Mouse (Mus musculus) embryonic facial prominence, embryonic 12.5 days (tissue): ENCODE results near the gene Pcif1. TPM values are rescaled to one million over a fixed set of nuclear protein-coding genes. Genes with fewer than 3 reads are reported as not detected.

Experiments used
- ATAC-seq: fragments of 200-750 bp; cut with Nextera tagmentation; 2 replicates; pipeline ENCODE4 v1.8.0; 2017; ENCODE audit not compliant: insufficient number of reproducible peaks, insufficient read depth, low FRiP score, low TSS enrichment
- H3K27ac ChIP-seq: fragments of 300-500 bp; sonication (generic); 2 replicates; pipeline ENCODE4 v1.5.1; 2016; ENCODE audit warnings: mild to moderate bottlenecking
- H3K27me3 ChIP-seq: fragments of 300-500 bp; sonication (generic); 2 replicates; pipeline ENCODE4 v1.6.1; 2016; ENCODE audit warnings: mild to moderate bottlenecking, moderate library complexity
- H3K36me3 ChIP-seq: fragments of 300-500 bp; sonication (generic); 2 replicates; pipeline ENCODE4 v1.6.1; 2016; ENCODE audit warnings: mild to moderate bottlenecking
- H3K4me1 ChIP-seq: fragments of 300-500 bp; sonication (generic); 2 replicates; pipeline ENCODE4 v1.6.1; 2016
- H3K4me2 ChIP-seq: fragments of 300-500 bp; sonication (generic); replicated peaks from 2 replicates; pipeline ENCODE4 v1.6.1; 2016; ENCODE audit warnings: mild to moderate bottlenecking, moderate library complexity
- H3K4me3 ChIP-seq: fragments of 300-500 bp; sonication (generic); 2 replicates; pipeline ENCODE4 v1.5.1; 2016; ENCODE audit warnings: mild to moderate bottlenecking
- H3K9ac ChIP-seq: fragments of 300-500 bp; sonication (generic); 2 replicates; pipeline ENCODE4 v1.6.1; 2016; ENCODE audit warnings: mild to moderate bottlenecking, moderate library complexity
- H3K9me3 ChIP-seq: fragments of 300-500 bp; sonication (generic); 2 replicates; pipeline ENCODE4 v1.6.1; 2016; ENCODE audit warnings: mild to moderate bottlenecking, moderate library complexity
- WGBS: fragments of 180-500 bp; shearing (Covaris S2); methylation state at CpG from one replicate; pipeline ENCODE4 v1.1.7; 2016; 5-methylcytosine and 5-hydroxymethylcytosine counted together
- polyA plus RNA-seq: library from polyadenylated mRNA; unstranded; fragments of >200 nt; fragmentation: Nextera tagmentation; extraction: Ambion mirVana; gene quantifications from 2 replicates; pipeline ENCODE4 v1.2.1, GENCODE M21; 2016

Pcif1 gene
- polyA plus RNA-seq, 1 experiment from 2014 or later: 83.0 TPM

GRCm38 (mm10) chr2:164886617-164887016 lies 7.5 kb downstream of the Pcif1 start:
- no peak overlapping the region for H3K4me3 ChIP-seq

GRCm38 (mm10) chr2:164888996-164889395 lies 9.9 kb downstream of the Pcif1 start:
- peaks cover 99% of the 10 kb centered on the region for H3K36me3 ChIP-seq
- H3K4me3 ChIP-seq: no peak overlapping the region
- H3K27ac ChIP-seq: no peak overlapping the region
- ATAC-seq: no peak
- H3K4me1 ChIP-seq: no peaks in the 10 kb centered on the region
- WGBS: 87% methylated on average over 12 of the region's 12 CpGs
- H3K9ac ChIP-seq: no peak overlapping the region
- H3K9me3 ChIP-seq: no peaks in the 10 kb centered on the region
- no peaks in the 10 kb centered on the region for H3K27me3 ChIP-seq
- H3K4me2 ChIP-seq: no peak overlapping the region

More at GRCm38 (mm10) chr2:164886617-164887016, 7.5 kb downstream of the Pcif1 start:
- Histone ChIP-seq H3K27ac (no peak overlapping the region), H3K9ac (no peak overlapping the region), H3K36me3 (peaks cover 89% of the 10 kb centered on the region), H3K27me3 (no peaks in the 10 kb centered on the region), H3K9me3 (no peaks in the 10 kb centered on the region), H3K4me2 (no peak overlapping the region), H3K4me1 (peaks cover 3% of the 10 kb centered on the region; the same call in 1 of the 2 replicates)
- no peak for ATAC-seq
- 93% methylated on average over 10 of the region's 10 CpGs for WGBS

GRCm38 (mm10) chr2:164889960-164890359 lies 10.9 kb downstream of the Pcif1 start:
- no peaks in the 10 kb centered on the region for H3K9me3 ChIP-seq

GRCm38 (mm10) chr2:164890411-164891049 lies 11.4 kb downstream of the Pcif1 start:
- Histone ChIP-seq H3K9ac (no peak overlapping the region), H3K9me3 (no peaks in the 10 kb centered on the region), H3K27me3 (no peaks in the 10 kb centered on the region), H3K27ac (no peak overlapping the region), H3K36me3 (peaks cover 100% of the 10 kb centered on the region), H3K4me2 (no peak overlapping the region), H3K4me1 (no peaks in the 10 kb centered on the region), H3K4me3 (no peak overlapping the region)
- no peak for ATAC-seq
- WGBS: 91% methylated on average over 24 of the region's 24 CpGs

More at GRCm38 (mm10) chr2:164889960-164890359, 10.9 kb downstream of the Pcif1 start:
- Histone ChIP-seq H3K4me1 (no peaks in the 10 kb centered on the region), H3K36me3 (peaks cover 100% of the 10 kb centered on the region), H3K4me2 (no peak overlapping the region), H3K4me3 (no peak overlapping the region), H3K9ac (no peak overlapping the region), H3K27me3 (no peaks in the 10 kb centered on the region), H3K27ac (no peak overlapping the region)
- ATAC-seq: no peak
- 78% methylated on average over 2 of the region's 2 CpGs for WGBS

- no peaks in the 10 kb centered on the region for H3K4me1 ChIP-seq
- no peak for ATAC-seq
- H3K27me3 ChIP-seq: no peaks in the 10 kb centered on the region
- H3K9me3 ChIP-seq: no peaks in the 10 kb centered on the region
- no peak overlapping the region for H3K27ac ChIP-seq
- 81% methylated on average over 13 of the region's 13 CpGs for WGBS
- no peak overlapping the region for H3K4me2 ChIP-seq
- peaks cover 100% of the 10 kb centered on the region for H3K36me3 ChIP-seq
- H3K4me3 ChIP-seq: no peak overlapping the region
- H3K9ac ChIP-seq: no peak overlapping the region
These were observed 12.1 kb downstream of the Pcif1 start for GRCm38 (mm10) chr2:164891056-164891834.

GRCm38 (mm10) chr2:164891908-164892695 lies 13.0 kb downstream of the Pcif1 start:
- no peak overlapping the region for H3K4me3 ChIP-seq
- H3K27ac ChIP-seq: no peak overlapping the region
- ATAC-seq: no peak
- no peaks in the 10 kb centered on the region for H3K9me3 ChIP-seq
- peaks cover 96% of the 10 kb centered on the region for H3K36me3 ChIP-seq
- H3K9ac ChIP-seq: no peak overlapping the region
- no peaks in the 10 kb centered on the region for H3K27me3 ChIP-seq
- WGBS: 87% methylated on average over 15 of the region's 15 CpGs
- H3K4me2 ChIP-seq: no peak overlapping the region
- H3K4me1 ChIP-seq: no peaks in the 10 kb centered on the region

- H3K36me3 ChIP-seq: peaks cover 96% of the 10 kb centered on the region
These were observed 13.7 kb downstream of the Pcif1 start for GRCm38 (mm10) chr2:164892696-164893216.

GRCm38 (mm10) chr2:164894048-164894447 lies 14.9 kb downstream of the Pcif1 start:
- no peak overlapping the region for H3K4me2 ChIP-seq
- WGBS: 77% methylated on average over 5 of the region's 5 CpGs
- no peak for ATAC-seq
- no peak overlapping the region for H3K4me3 ChIP-seq
- H3K27me3 ChIP-seq: no peaks in the 10 kb centered on the region
- H3K27ac ChIP-seq: no peak overlapping the region
- peaks cover 96% of the 10 kb centered on the region for H3K36me3 ChIP-seq
- H3K9me3 ChIP-seq: no peaks in the 10 kb centered on the region
- no peak overlapping the region for H3K9ac ChIP-seq
- H3K4me1 ChIP-seq: no peaks in the 10 kb centered on the region

More at GRCm38 (mm10) chr2:164892696-164893216, 13.7 kb downstream of the Pcif1 start:
- H3K9me3 ChIP-seq: no peaks in the 10 kb centered on the region
- no peaks in the 10 kb centered on the region for H3K4me1 ChIP-seq
- no peak overlapping the region for H3K9ac ChIP-seq
- ATAC-seq: no peak
- 90% methylated on average over 6 of the region's 6 CpGs for WGBS
- no peaks in the 10 kb centered on the region for H3K27me3 ChIP-seq
- no peak overlapping the region for H3K4me2 ChIP-seq
- no peak overlapping the region for H3K27ac ChIP-seq
- H3K4me3 ChIP-seq: no peak overlapping the region

- no peak for ATAC-seq
- no peaks in the 10 kb centered on the region for H3K27me3 ChIP-seq
- peaks cover 96% of the 10 kb centered on the region for H3K36me3 ChIP-seq
- H3K4me3 ChIP-seq: no peak overlapping the region
- no peaks in the 10 kb centered on the region for H3K9me3 ChIP-seq
- no peak overlapping the region for H3K27ac ChIP-seq
- H3K4me2 ChIP-seq: no peak overlapping the region
- no peak overlapping the region for H3K9ac ChIP-seq
- no peaks in the 10 kb centered on the region for H3K4me1 ChIP-seq
- WGBS: 81% methylated on average over 1 of the region's 1 CpGs
These were observed 15.5 kb downstream of the Pcif1 start for GRCm38 (mm10) chr2:164894644-164895043.

- H3K36me3 ChIP-seq: peaks cover 96% of the 10 kb centered on the region
- no peak overlapping the region for H3K4me2 ChIP-seq
- H3K27ac ChIP-seq: no peak overlapping the region
- no peak for ATAC-seq
- no peaks in the 10 kb centered on the region for H3K4me1 ChIP-seq
- no peaks in the 10 kb centered on the region for H3K9me3 ChIP-seq
- H3K9ac ChIP-seq: no peak overlapping the region
- WGBS: 95% methylated on average over 6 of the region's 6 CpGs
- no peak overlapping the region for H3K4me3 ChIP-seq
- H3K27me3 ChIP-seq: no peaks in the 10 kb centered on the region
These were observed 16.8 kb downstream of the Pcif1 start for GRCm38 (mm10) chr2:164895885-164896284.

- no peaks in the 10 kb centered on the region for H3K9me3 ChIP-seq
- no peak overlapping the region for H3K9ac ChIP-seq
- H3K4me1 ChIP-seq: no peaks in the 10 kb centered on the region
- peaks cover 96% of the 10 kb centered on the region for H3K36me3 ChIP-seq
- no peak overlapping the region for H3K4me3 ChIP-seq
- 94% methylated on average over 7 of the region's 7 CpGs for WGBS
- H3K27ac ChIP-seq: no peak overlapping the region
- H3K4me2 ChIP-seq: no peak overlapping the region
- no peak for ATAC-seq
- no peaks in the 10 kb centered on the region for H3K27me3 ChIP-seq
These were observed 18.9 kb downstream of the Pcif1 start for GRCm38 (mm10) chr2:164898008-164898407.
